Comparison of ENCODE assay signal across 10 mouse cellular contexts in genomic region chr2:173171470-173171869, GRCm38 (mm10). TPM values are rescaled to one million over a fixed set of nuclear protein-coding genes. Genes with fewer than 3 reads are reported as not detected.
DNase-seq lines count a peak whose midpoint lies in the region; ATAC-seq and TF ChIP-seq lines count a peak whose summit lies in the region.
"Had no signal": no experiment of that assay in that cellular context is flagged by ENCODE, and none has a peak within 500 bp of the region (broad histone marks: within the 10 kb centered on the region; RNA-seq: fewer than 3 reads in every experiment).

No protein-coding gene starts in this region.

- no peaks in the 10 kb centered on the region for H3K27me3 ChIP-seq in heart, embryonic 16.5 days (ENCODE audit: control insufficient read depth, insufficient read depth, low read length)
- 0 out of 2 replicates have a peak, but pooled peaks cover 2% of the 10 kb centered on the region for H3K27me3 ChIP-seq in kidney, postnatal 0 days (ENCODE audit: insufficient read depth, low read length)
- peaks cover 41% of the 10 kb centered on the region for H3K27me3 ChIP-seq in midbrain, embryonic 10.5 days (ENCODE audit: low read depth, poor library complexity, severe bottlenecking)
- no peaks in the 10 kb centered on the region for H3K27me3 ChIP-seq in stomach, postnatal 0 days (ENCODE audit: control insufficient read depth, insufficient read depth, low read length)

- no peaks in the 10 kb centered on the region; the same call in 1 of the 2 replicates for H3K9me3 ChIP-seq in heart, embryonic 16.5 days (replicated peaks; ENCODE audit: control insufficient read depth, low read length)
- no peaks in the 10 kb centered on the region for H3K9me3 ChIP-seq in kidney, postnatal 0 days (replicated peaks; ENCODE audit: low read length)
- H3K9me3 ChIP-seq in midbrain, embryonic 10.5 days (replicated peaks), result peaks cover 7% of the 10 kb centered on the region
- no peaks in the 10 kb centered on the region for H3K9me3 ChIP-seq in stomach, postnatal 0 days (ENCODE audit: control insufficient read depth, low read length)

- H3K4me2 ChIP-seq in heart, embryonic 16.5 days (ENCODE audit: low read depth, low read length), result peak overlapping the region; percentile 67
- peak overlapping the region; percentile 41 for H3K4me2 ChIP-seq in kidney, postnatal 0 days (ENCODE audit: low read length)
- peak overlapping the region; percentile 38 for H3K4me2 ChIP-seq in stomach, postnatal 0 days (replicated peaks; ENCODE audit: low read depth)

- H3K9ac ChIP-seq in heart, embryonic 16.5 days (ENCODE audit: low read length), result peak overlapping the region; percentile 58
- H3K9ac ChIP-seq in kidney, postnatal 0 days (ENCODE audit: low read depth, low read length), result no peak overlapping the region
- peak overlapping the region; percentile 38; the same call in 1 of the 2 replicates for H3K9ac ChIP-seq in stomach, postnatal 0 days (ENCODE audit: low read length)

- no peak for TF ChIP-seq EP300 in stomach, postnatal 0 days (optimal IDR thresholded peaks at IDR 0.05)

- H3K27ac ChIP-seq in heart, embryonic 16.5 days (ENCODE audit: low read length), result peak overlapping the region; percentile 21
- peak overlapping the region; percentile 96 for H3K27ac ChIP-seq in kidney, postnatal 0 days
- H3K27ac ChIP-seq in midbrain, embryonic 10.5 days (replicated peaks), result peak overlapping the region; percentile 93
- peak overlapping the region; percentile 90; the same call in 1 of the 2 replicates for H3K27ac ChIP-seq in stomach, postnatal 0 days (replicated peaks)

- TF ChIP-seq CTCF in kidney, postnatal 0 days (IDR thresholded peaks at IDR 0.05; ENCODE audit: low read depth), result no peak
- no peak for TF ChIP-seq CTCF in stomach, postnatal 0 days (IDR thresholded peaks at IDR 0.05; ENCODE audit: low read depth)

- H3K36me3 ChIP-seq in heart, embryonic 16.5 days (ENCODE audit: control insufficient read depth, insufficient read depth), result no peaks in the 10 kb centered on the region
- no peaks in the 10 kb centered on the region for H3K36me3 ChIP-seq in kidney, postnatal 0 days (ENCODE audit: insufficient read depth, low read length)
- no peaks in the 10 kb centered on the region for H3K36me3 ChIP-seq in midbrain, embryonic 10.5 days
- H3K36me3 ChIP-seq in stomach, postnatal 0 days (ENCODE audit: control insufficient read depth, insufficient read depth, low read length), result no peaks in the 10 kb centered on the region
- H3K36me3 ChIP-seq: G1E had no signal

- intact Hi-C loops in left cerebral cortex, postnatal 4 days (cut with DNase I), result no loop called here

- ATAC-seq in heart, embryonic 16.5 days (replicated peaks; ENCODE audit: extremely low read depth, insufficient read depth, low FRiP score), result no peak
- ATAC-seq in kidney, postnatal 0 days (replicated peaks; ENCODE audit: low FRiP score, low read depth), result peak; percentile 67
- ATAC-seq in stomach, postnatal 0 days (ENCODE audit: low FRiP score, low TSS enrichment), result peak; percentile 51
- ATAC-seq in erythroblast, adult 5-6 weeks (replicated peaks; ENCODE audit: low FRiP score, poor library complexity, severe bottlenecking), result no peak

- H3K4me3 ChIP-seq in heart, embryonic 16.5 days (ENCODE audit: low read length), result peak overlapping the region; percentile 37
- no peak overlapping the region; the same call in 1 of the 2 replicates for H3K4me3 ChIP-seq in kidney, postnatal 0 days (replicated peaks; ENCODE audit: low read depth, low read length)
- peak overlapping the region; percentile 44 for H3K4me3 ChIP-seq in midbrain, embryonic 10.5 days
- H3K4me3 ChIP-seq in stomach, postnatal 0 days (ENCODE audit: low read depth, low read length), result no peak overlapping the region
- H3K4me3 ChIP-seq: erythroblast, embryonic 14.5 days had no signal

- H3K4me1 ChIP-seq in heart, embryonic 16.5 days (ENCODE audit: control insufficient read depth, insufficient read depth, low read length), result peaks cover 27% of the 10 kb centered on the region
- H3K4me1 ChIP-seq in kidney, postnatal 0 days (replicated peaks; ENCODE audit: insufficient read depth, low read length), result peaks cover 39% of the 10 kb centered on the region
- peaks cover 48% of the 10 kb centered on the region for H3K4me1 ChIP-seq in midbrain, embryonic 10.5 days
- peaks cover 16% of the 10 kb centered on the region; the same call in 1 of the 2 replicates for H3K4me1 ChIP-seq in stomach, postnatal 0 days (replicated peaks; ENCODE audit: control insufficient read depth, insufficient read depth)

- WGBS in heart, embryonic 16.5 days, result 3% methylated on average over 30 of the region's 30 CpGs
- WGBS in kidney, postnatal 0 days, result under 1% methylated on average over 30 of the region's 30 CpGs
- 4% methylated on average over 30 of the region's 30 CpGs for WGBS in midbrain, embryonic 10.5 days
- 1% methylated on average over 30 of the region's 30 CpGs for WGBS in stomach, postnatal 0 days

- DNase-seq in left cerebral cortex, adult 18-20 months (ENCODE audit: low spot score in 2 of 2), result peak; percentile 36 to 56
- no peak for DNase-seq in left cerebral cortex, postnatal 4 days
- peak; percentile 80 for DNase-seq in embryo, embryonic 9.5 days (ENCODE audit: extremely low spot score)
- DNase-seq in kidney, postnatal 0 days (ENCODE audit: low spot score), result peak; percentile 96
- peak; percentile 47 for DNase-seq in midbrain, embryonic 10.5 days (ENCODE audit: low spot score)
- DNase-seq in stomach, postnatal 0 days (ENCODE audit: low spot score), result peak; percentile 62

RNA-seq across cellular contexts. Expression of gene Pck1, which starts 18.6 kb away (rescaled TPM):
- total RNA-seq in left cerebral cortex, adult 18-20 months (2021), result not detected
- not detected for total RNA-seq in left cerebral cortex, postnatal 4 days (2021)
- 0.13 and 0.16 TPM in 2 replicates for polyA plus RNA-seq in heart, embryonic 16.5 days (2015; fragmentation: Nextera tagmentation; extraction: Ambion mirVana)
- 47.2 and 67.8 TPM in 2 replicates for polyA plus RNA-seq in kidney, postnatal 0 days (2015; fragmentation: Nextera tagmentation; extraction: Ambion mirVana)
- not detected in 2 replicates for polyA plus RNA-seq in midbrain, embryonic 10.5 days (2016; fragmentation: Nextera tagmentation; extraction: Ambion mirVana)
- 0.59 and 0.70 TPM in 2 replicates for polyA plus RNA-seq in stomach, postnatal 0 days (2015; fragmentation: Nextera tagmentation; extraction: Ambion mirVana)
- total RNA-seq in erythroblast, adult 5-6 weeks (2015; ENCODE audit: low replicate concordance), result not detected in 2 replicates
- not detected in 2 replicates for total RNA-seq in erythroblast, adult 5-6 weeks (2017; ENCODE audit: low replicate concordance)
- polyA plus RNA-seq: G1E had no signal

RNA-seq across cellular contexts. Expression of gene Zbp1, which starts 47.3 kb away (rescaled TPM):
- not detected for total RNA-seq in left cerebral cortex, adult 18-20 months (2021)
- under 1 TPM in 1 of 2 experiments, not detected in 1; 0.20 TPM for total RNA-seq in left cerebral cortex, postnatal 4 days (2021)
- 1.7 and 3.1 TPM in 2 replicates for polyA plus RNA-seq in heart, embryonic 16.5 days (2015; fragmentation: Nextera tagmentation; extraction: Ambion mirVana)
- 1.3 and 1.7 TPM in 2 replicates for polyA plus RNA-seq in kidney, postnatal 0 days (2015; fragmentation: Nextera tagmentation; extraction: Ambion mirVana)
- 0.28 and 0.43 TPM in 2 replicates for polyA plus RNA-seq in midbrain, embryonic 10.5 days (2016; fragmentation: Nextera tagmentation; extraction: Ambion mirVana)
- 4.6 and 5.0 TPM in 2 replicates for polyA plus RNA-seq in stomach, postnatal 0 days (2015; fragmentation: Nextera tagmentation; extraction: Ambion mirVana)
- 4.4 and 11.1 TPM in 2 replicates for total RNA-seq in erythroblast, adult 5-6 weeks (2015; ENCODE audit: low replicate concordance)
- total RNA-seq in erythroblast, adult 5-6 weeks (2017; ENCODE audit: low replicate concordance), result 3.0 and 6.4 TPM in 2 replicates
- polyA plus RNA-seq: erythroblast, embryonic 14.5 days; G1E had no signal

RNA-seq across cellular contexts. Expression of gene Ctcfl, which starts 52.1 kb away (rescaled TPM):
- total RNA-seq in left cerebral cortex, adult 18-20 months (2021), result not detected
- total RNA-seq in left cerebral cortex, postnatal 4 days (2021), result not detected
- 0.64 and 0.83 TPM in 2 replicates for polyA plus RNA-seq in heart, embryonic 16.5 days (2015; fragmentation: Nextera tagmentation; extraction: Ambion mirVana)
- polyA plus RNA-seq in kidney, postnatal 0 days (2015; fragmentation: Nextera tagmentation; extraction: Ambion mirVana), result 0.08 TPM in 1 of 2 replicates, not detected in the other
- 0.07 and 0.11 TPM in 2 replicates for polyA plus RNA-seq in midbrain, embryonic 10.5 days (2016; fragmentation: Nextera tagmentation; extraction: Ambion mirVana)
- 0.07 TPM in 1 of 2 replicates, not detected in the other for polyA plus RNA-seq in stomach, postnatal 0 days (2015; fragmentation: Nextera tagmentation; extraction: Ambion mirVana)
- not detected in 2 replicates for total RNA-seq in erythroblast, adult 5-6 weeks (2015; ENCODE audit: low replicate concordance)
- not detected in 2 replicates for total RNA-seq in erythroblast, adult 5-6 weeks (2017; ENCODE audit: low replicate concordance)
- total RNA-seq: G1E had no signal
- polyA plus RNA-seq: erythroblast, embryonic 14.5 days; G1E had no signal

Comparison
In these comparisons a context has a peak if more than half of its experiments do, and no peak if none do; other contexts are left out.
1. ATAC-seq: peak in kidney, postnatal 0 days (single experiment) and stomach, postnatal 0 days (single experiment); none in heart, embryonic 16.5 days (single experiment) and erythroblast, adult 5-6 weeks (single experiment).
2. H3K27ac ChIP-seq: peak in every context shown above with its lines; median percentile 96 in kidney, postnatal 0 days; 93 in midbrain, embryonic 10.5 days; 90 in stomach, postnatal 0 days; 21 in heart, embryonic 16.5 days.
3. H3K4me3 ChIP-seq: peak in heart, embryonic 16.5 days (single experiment) and midbrain, embryonic 10.5 days (single experiment); none in kidney, postnatal 0 days (single experiment) and stomach, postnatal 0 days (single experiment).
4. RNA of gene Pck1, which starts 18.6 kb away (polyA plus RNA-seq): 47.2 to 67.8 TPM in kidney, postnatal 0 days; 0.59 to 0.70 TPM in stomach, postnatal 0 days, 0.13 to 0.16 TPM in heart, embryonic 16.5 days and not detected in midbrain, embryonic 10.5 days; every median in the first group is over 10 times any median in the second.
5. Peak in every context shown above with its lines, with median percentiles within 50 percentile points of each other: H3K4me2 ChIP-seq.